Mouse (Mus musculus) limb, embryonic 13.5 days (tissue): Measurements from ENCODE around the gene Ppia. TPM values are rescaled to one million over a fixed set of nuclear protein-coding genes. Genes with fewer than 3 reads are reported as not detected.
"Not testable (repeated sequence)": the region's sequence is repeated elsewhere in the genome, so short reads cannot be mapped to it uniquely, and the experiment has no call there.

Experiments used
- ATAC-seq: fragments of 200-750 bp; cut with Nextera tagmentation; 2 replicates; pipeline ENCODE4 v1.8.0; 2017; ENCODE audit warnings: low read depth, moderate number of reproducible peaks, moderate TSS enrichment; ENCODE audit not compliant: low FRiP score
- H3K27ac ChIP-seq: fragments of 300-500 bp; sonication (generic); 2 replicates; pipeline ENCODE4 v1.5.1; 2015; ENCODE audit warnings: inconsistent platforms, mild to moderate bottlenecking, moderate library complexity
- H3K27me3 ChIP-seq: fragments of 300-500 bp; sonication (generic); 2 replicates; pipeline ENCODE4 v1.6.1; 2015; ENCODE audit warnings: mild to moderate bottlenecking, inconsistent platforms
- H3K36me3 ChIP-seq: fragments of 300-500 bp; sonication (generic); 2 replicates; pipeline ENCODE4 v1.6.1; 2015; ENCODE audit warnings: inconsistent platforms, mild to moderate bottlenecking, moderate library complexity
- H3K4me1 ChIP-seq: fragments of 300-500 bp; sonication (generic); 2 replicates; pipeline ENCODE4 v1.6.1; 2015; ENCODE audit warnings: inconsistent platforms
- H3K4me2 ChIP-seq: fragments of 300-500 bp; sonication (generic); replicated peaks from 2 replicates; pipeline ENCODE4 v1.6.1; 2015; ENCODE audit warnings: inconsistent platforms, mild to moderate bottlenecking, moderate library complexity
- H3K4me3 ChIP-seq: fragments of 300-500 bp; sonication (generic); 2 replicates; pipeline ENCODE4 v1.5.1; 2015; ENCODE audit warnings: moderate library complexity, mild to moderate bottlenecking, inconsistent platforms
- H3K9ac ChIP-seq: fragments of 300-500 bp; sonication (generic); 2 replicates; pipeline ENCODE4 v1.6.1; 2015; ENCODE audit warnings: mild to moderate bottlenecking, inconsistent platforms
- H3K9me3 ChIP-seq: fragments of 300-500 bp; sonication (generic); 2 replicates; pipeline ENCODE4 v1.6.1; 2016; ENCODE audit warnings: inconsistent platforms
- WGBS: fragments of 180-500 bp; shearing (Covaris S2); methylation state at CpG from one replicate; pipeline ENCODE4 v1.1.7; 2015; 5-methylcytosine and 5-hydroxymethylcytosine counted together
- polyA plus RNA-seq: library from polyadenylated mRNA; unstranded; fragments of >200 nt; fragmentation: Nextera tagmentation; extraction: Ambion mirVana; gene quantifications from 2 replicates; pipeline ENCODE4 v1.2.1, GENCODE M21; 2015

Ppia gene
- polyA plus RNA-seq, 1 experiment from 2014 or later: 4,950 TPM

- not testable (repeated sequence) for H3K4me2 ChIP-seq, ATAC-seq, H3K9me3 ChIP-seq, H3K4me3 ChIP-seq, H3K27ac ChIP-seq, H3K9ac ChIP-seq, H3K27me3 ChIP-seq
- peaks cover 59% of the 10 kb centered on the region for H3K36me3 ChIP-seq
- peaks cover 30% of the 10 kb centered on the region for H3K4me1 ChIP-seq
- WGBS: 77% methylated on average over 4 of the region's 4 CpGs
Observed at GRCm38 (mm10) chr11:6419156-6419555, 3.9 kb downstream of the Ppia start.

GRCm38 (mm10) chr11:6420283-6420703 lies 5.0 kb downstream of the Ppia start:
- Histone ChIP-seq H3K9ac (no peak overlapping the region), H3K27ac (no peak overlapping the region), H3K36me3 (peaks cover 68% of the 10 kb centered on the region), H3K27me3 (no peaks in the 10 kb centered on the region), H3K4me1 (peaks cover 19% of the 10 kb centered on the region), H3K9me3 (no peaks in the 10 kb centered on the region), H3K4me3 (no peak overlapping the region), H3K4me2 (no peak overlapping the region)
- 27% methylated on average over 1 of the region's 1 CpGs for WGBS
- ATAC-seq: no peak

- 74% methylated on average over 2 of the region's 2 CpGs for WGBS
- no peaks in the 10 kb centered on the region for H3K9me3 ChIP-seq
- H3K4me3 ChIP-seq: no peak overlapping the region
- H3K36me3 ChIP-seq: peaks cover 72% of the 10 kb centered on the region
- H3K4me1 ChIP-seq: peaks cover 19% of the 10 kb centered on the region
- no peak overlapping the region for H3K4me2 ChIP-seq
- H3K27ac ChIP-seq: no peak overlapping the region
- H3K27me3 ChIP-seq: no peaks in the 10 kb centered on the region
- ATAC-seq: no peak
- no peak overlapping the region for H3K9ac ChIP-seq
Observed at GRCm38 (mm10) chr11:6420722-6421350, 5.6 kb downstream of the Ppia start.

GRCm38 (mm10) chr11:6430186-6430585 lies 14.9 kb downstream of the Ppia start:
- WGBS: 95% methylated on average over 7 of the region's 7 CpGs
- H3K27me3 ChIP-seq: no peaks in the 10 kb centered on the region
- H3K4me1 ChIP-seq: no peaks in the 10 kb centered on the region
- H3K4me3 ChIP-seq: no peak overlapping the region
- no peak overlapping the region for H3K27ac ChIP-seq
- no peak overlapping the region for H3K9ac ChIP-seq
- no peak for ATAC-seq
- H3K4me2 ChIP-seq: no peak overlapping the region
- no peaks in the 10 kb centered on the region for H3K9me3 ChIP-seq
- H3K36me3 ChIP-seq: peaks cover 96% of the 10 kb centered on the region

DNA sequence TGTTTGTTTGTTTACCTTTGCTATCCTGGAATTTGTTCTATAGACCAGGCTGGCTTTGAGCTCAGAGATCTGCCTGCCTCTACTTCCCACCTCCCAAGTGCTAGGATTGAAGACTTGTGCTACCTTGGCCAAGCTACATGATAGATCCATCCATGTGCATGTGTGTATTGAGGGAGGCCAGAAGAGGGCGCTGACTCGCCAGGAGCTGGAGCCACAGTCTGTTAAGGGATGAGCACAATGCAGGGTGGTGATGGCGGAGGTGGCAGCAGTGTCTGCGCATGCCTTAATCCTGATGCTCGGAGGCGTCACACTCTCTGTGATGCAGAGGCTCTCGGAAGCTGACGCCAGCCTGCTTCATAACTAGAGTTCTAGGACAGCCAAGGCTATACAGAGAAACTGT lies 21.2 kb downstream of the Ppia start:
- no peaks in the 10 kb centered on the region for H3K4me1 ChIP-seq
- H3K4me3 ChIP-seq: no peak overlapping the region
- H3K27ac ChIP-seq: no peak overlapping the region
- H3K36me3 ChIP-seq: peaks cover 84% of the 10 kb centered on the region
- no peak overlapping the region for H3K4me2 ChIP-seq
- ATAC-seq: no peak
- no peaks in the 10 kb centered on the region for H3K27me3 ChIP-seq
- H3K9me3 ChIP-seq: no peaks in the 10 kb centered on the region
- WGBS: 71% methylated on average over 8 of the region's 8 CpGs
- no peak overlapping the region for H3K9ac ChIP-seq

- WGBS: 93% methylated on average over 2 of the region's 2 CpGs
- peaks cover 73% of the 10 kb centered on the region for H3K36me3 ChIP-seq
- H3K27ac ChIP-seq: no peak overlapping the region
- no peak for ATAC-seq
- no peaks in the 10 kb centered on the region for H3K9me3 ChIP-seq
- no peak overlapping the region for H3K4me3 ChIP-seq
- no peak overlapping the region for H3K9ac ChIP-seq
- H3K4me2 ChIP-seq: no peak overlapping the region
- H3K27me3 ChIP-seq: no peaks in the 10 kb centered on the region
- 0 out of 2 replicates have a peak, but pooled peaks cover 3% of the 10 kb centered on the region for H3K4me1 ChIP-seq
Observed at GRCm38 (mm10) chr11:6437667-6438066, 22.4 kb downstream of the Ppia start.

DNA sequence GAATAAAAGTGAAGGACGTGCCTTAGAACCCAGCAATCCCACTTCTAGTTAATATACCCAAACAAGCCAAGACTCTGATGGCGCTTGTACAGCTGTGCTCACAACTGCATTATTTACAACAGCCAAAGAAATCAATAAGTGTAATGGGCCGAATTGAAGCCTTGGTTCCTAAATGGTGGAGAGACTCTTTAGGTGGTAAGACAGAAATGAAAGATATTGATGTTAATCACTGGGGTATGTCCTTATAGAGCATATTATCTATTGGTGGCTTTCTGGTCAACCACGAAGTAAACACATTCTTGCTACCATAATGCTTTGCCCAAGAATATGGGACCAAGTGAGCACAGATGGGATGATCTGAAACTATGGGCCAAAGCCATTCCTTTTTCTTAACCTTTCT lies 24.9 kb downstream of the Ppia start:
- Histone ChIP-seq H3K36me3 (peaks cover 48% of the 10 kb centered on the region), H3K9me3 (no peaks in the 10 kb centered on the region), H3K27ac (no peak overlapping the region), H3K4me3 (no peak overlapping the region), H3K9ac (no peak overlapping the region), H3K27me3 (no peaks in the 10 kb centered on the region), H3K4me2 (no peak overlapping the region), H3K4me1 (peaks cover 10% of the 10 kb centered on the region)
- ATAC-seq: no peak
- WGBS: 88% methylated on average over 4 of the region's 4 CpGs

DNA sequence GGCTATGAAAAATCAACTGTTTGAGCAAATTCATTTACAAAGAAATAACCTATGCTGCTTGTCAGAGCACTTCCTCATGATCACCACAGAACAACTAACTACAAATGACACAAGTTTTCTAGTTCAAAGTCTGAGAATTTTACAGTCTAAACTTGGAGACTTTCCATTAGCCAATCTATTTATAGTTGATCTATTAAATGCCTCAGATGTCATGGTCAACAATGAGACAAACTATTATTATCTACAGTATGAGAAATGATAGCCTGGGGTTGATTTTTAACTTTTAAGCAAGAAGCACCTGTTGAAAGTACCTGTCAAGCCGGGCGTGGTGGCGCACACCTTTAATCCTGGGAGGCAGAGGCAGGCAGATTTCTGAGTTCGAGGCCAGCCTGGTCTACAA lies 27.3 kb downstream of the Ppia start:
- H3K27ac ChIP-seq: no peak overlapping the region
- H3K36me3 ChIP-seq: peaks cover 26% of the 10 kb centered on the region
- H3K27me3 ChIP-seq: no peaks in the 10 kb centered on the region
- 90% methylated on average over 4 of the region's 4 CpGs for WGBS
- peak overlapping the region; percentile 74; the same call in 1 of the 2 replicates for H3K4me3 ChIP-seq
- peaks cover 10% of the 10 kb centered on the region for H3K4me1 ChIP-seq
- no peak overlapping the region for H3K9ac ChIP-seq
- ATAC-seq: no peak
- no peaks in the 10 kb centered on the region for H3K9me3 ChIP-seq
- peak overlapping the region; percentile 83 for H3K4me2 ChIP-seq

GRCm38 (mm10) chr11:6443102-6443501 lies 27.9 kb downstream of the Ppia start:
- Histone ChIP-seq H3K9me3 (no peaks in the 10 kb centered on the region), H3K4me3 (peak overlapping the region; percentile 74), H3K27ac (no peak overlapping the region), H3K27me3 (no peaks in the 10 kb centered on the region), H3K36me3 (peaks cover 20% of the 10 kb centered on the region), H3K4me1 (peaks cover 10% of the 10 kb centered on the region), H3K4me2 (peak overlapping the region; percentile 83), H3K9ac (peak overlapping the region; percentile 86)
- ATAC-seq: no peak
- WGBS: 59% methylated on average over 4 of the region's 4 CpGs

- H3K9me3 ChIP-seq: no peaks in the 10 kb centered on the region
- H3K4me2 ChIP-seq: peak overlapping the region; percentile 83
- H3K4me1 ChIP-seq: peaks cover 10% of the 10 kb centered on the region
- H3K36me3 ChIP-seq: peaks cover 14% of the 10 kb centered on the region; the same call in 1 of the 2 replicates
- under 1% methylated on average over 10 of the region's 10 CpGs for WGBS
- H3K4me3 ChIP-seq: peak overlapping the region; percentile 74
- peak overlapping the region; percentile 86 for H3K9ac ChIP-seq
- ATAC-seq: no peak
- H3K27me3 ChIP-seq: no peaks in the 10 kb centered on the region
- H3K27ac ChIP-seq: peak overlapping the region; percentile 96
Observed at GRCm38 (mm10) chr11:6443727-6444076, 28.5 kb downstream of the Ppia start.

GRCm38 (mm10) chr11:6444077-6444853 lies 29.0 kb downstream of the Ppia start, which contains the start of gene H2afv:
Gene H2afv, minus strand, starts transcription at chr11:6444443.
- peak within 1 kb of the TSS; percentile 74 for H3K4me3 ChIP-seq
- peak within 1 kb of the TSS; percentile 86 for H3K9ac ChIP-seq
- peak; percentile 98 for ATAC-seq
- peaks cover 10% of the 10 kb centered on the region for H3K4me1 ChIP-seq
- under 1% methylated on average over 79 of the region's 80 CpGs for whole genome bisulfite sequencing
- H3K9me3 ChIP-seq: no peaks in the 10 kb centered on the region
- peak within 1 kb of the TSS; percentile 96 for H3K27ac ChIP-seq
- peak within 1 kb of the TSS; percentile 83 for H3K4me2 ChIP-seq
- no peaks in the 10 kb centered on the region for H3K27me3 ChIP-seq
- H3K36me3 ChIP-seq: peaks cover 12% of the 10 kb centered on the region; the same call in 1 of the 2 replicates

DNA sequence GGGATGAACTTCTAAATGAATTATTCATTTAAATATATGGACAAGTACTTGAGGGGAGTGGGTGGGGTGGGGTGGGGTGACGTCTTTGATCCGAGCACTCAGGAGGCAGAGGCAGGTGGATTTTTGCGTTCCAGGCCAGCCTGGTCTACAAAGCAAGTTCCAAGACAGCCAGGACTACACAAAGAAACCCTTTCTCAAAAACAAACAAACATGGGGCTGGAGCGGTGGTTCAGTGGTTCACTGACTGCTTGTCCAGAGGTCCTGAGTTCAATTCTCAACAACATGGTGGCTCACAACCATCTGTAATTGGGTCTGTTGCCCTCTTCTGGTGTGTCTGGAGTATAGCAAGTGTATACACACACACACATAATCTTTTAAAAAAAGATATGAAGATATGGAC lies 30.2 kb downstream of the Ppia start:
- H3K36me3 ChIP-seq: peaks cover 10% of the 10 kb centered on the region; the same call in 1 of the 2 replicates
- no peak overlapping the region for H3K4me2 ChIP-seq
- no peaks in the 10 kb centered on the region for H3K9me3 ChIP-seq
- 83% methylated on average over 4 of the region's 4 CpGs for WGBS
- H3K27ac ChIP-seq: no peak overlapping the region
- H3K27me3 ChIP-seq: no peaks in the 10 kb centered on the region
- no peak overlapping the region for H3K9ac ChIP-seq
- ATAC-seq: no peak
- peaks cover 10% of the 10 kb centered on the region for H3K4me1 ChIP-seq
- H3K4me3 ChIP-seq: no peak overlapping the region
